In the genomic region with DNA sequence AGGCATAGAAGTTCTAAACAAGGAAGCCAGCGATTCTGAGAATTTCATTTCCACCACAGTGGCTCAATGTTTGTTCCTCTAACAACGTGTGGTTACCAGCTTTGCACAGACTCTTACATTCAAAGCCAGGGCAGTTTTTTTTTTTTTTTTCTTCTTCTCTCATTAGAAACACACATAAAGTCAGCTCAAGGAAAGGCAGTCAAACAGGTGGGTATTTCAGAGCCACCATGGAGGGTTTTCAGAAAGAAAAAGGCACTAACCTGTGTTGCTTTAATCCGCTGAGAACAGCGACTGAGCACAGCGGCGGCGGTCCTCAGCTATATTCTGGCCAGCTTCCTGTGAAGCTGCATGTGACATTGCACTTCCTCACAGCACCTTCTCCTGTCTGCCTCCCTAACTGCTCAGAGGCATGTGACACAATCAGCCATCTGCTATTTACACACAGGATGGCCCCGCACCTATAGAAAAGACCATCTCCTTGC, we compare ENCODE assay signal across 8 mouse cellular contexts. TPM values are rescaled to one million over a fixed set of nuclear protein-coding genes. Genes with fewer than 3 reads are reported as not detected.
DNase-seq lines count a peak whose midpoint lies in the region; ATAC-seq and TF ChIP-seq lines count a peak whose summit lies in the region.

No protein-coding gene starts in this region.

- H3K4me3 ChIP-seq in gastrocnemius, adult 2 months = peak overlapping the region; percentile 59; the same call in 1 of the 2 replicates
- H3K4me3 ChIP-seq in embryonic facial prominence, embryonic 11.5 days (ENCODE audit: low read depth, low read length) = no peak overlapping the region
- peak overlapping the region; percentile 63 for H3K4me3 ChIP-seq in liver, embryonic 12.5 days
- peak overlapping the region; percentile 66 for H3K4me3 ChIP-seq in spleen, adult 2 months (ENCODE audit: extremely low read depth, insufficient read depth, insufficient read length)

- no peak for TF ChIP-seq CTCF in gastrocnemius, adult 2 months (IDR thresholded peaks at IDR 0.05)
- no peak for TF ChIP-seq CTCF in spleen, adult 2 months (IDR thresholded peaks at IDR 0.05; ENCODE audit: extremely low read depth, insufficient read depth, insufficient read length, insufficient replicate concordance)

- H3K4me1 ChIP-seq in embryonic facial prominence, embryonic 11.5 days (ENCODE audit: control insufficient read depth, insufficient read depth, low read length) = peaks cover 12% of the 10 kb centered on the region
- peaks cover 45% of the 10 kb centered on the region for H3K4me1 ChIP-seq in liver, embryonic 12.5 days
- peaks cover 12% of the 10 kb centered on the region; the same call in 1 of the 2 replicates for H3K4me1 ChIP-seq in spleen, adult 2 months (ENCODE audit: control insufficient read depth, insufficient read depth, insufficient read length)

- peak; percentile 19 for DNase-seq in gastrocnemius, adult 2 months
- DNase-seq in gastrocnemius, postnatal 36 days = no peak
- DNase-seq in embryonic facial prominence, embryonic 11.5 days (ENCODE audit: low spot score) = no peak
- peak; percentile 67 to 71 for DNase-seq in spleen, adult 2 months (ENCODE audit: low read depth in 1 of 2, low spot score in 2 of 2)
- no peak for DNase-seq in ovary, postnatal 10 days (ENCODE audit: low spot score)
- DNase-seq in adrenal gland, adult 8-10 months = no peak
- DNase-seq in gastrocnemius, postnatal 4 days (ENCODE audit: low spot score in 2 of 2) = no peak

- WGBS in embryonic facial prominence, embryonic 11.5 days = 74% methylated on average over 8 of the region's 8 CpGs
- 13% methylated on average over 8 of the region's 8 CpGs for WGBS in liver, embryonic 12.5 days (ENCODE audit: insufficient replicate concordance)
- 4% methylated on average over 8 of the region's 8 CpGs for WGBS in spleen, adult 2 months

- H3K27ac ChIP-seq in gastrocnemius, adult 2 months = peak overlapping the region; percentile 77
- H3K27ac ChIP-seq in embryonic facial prominence, embryonic 11.5 days (replicated peaks; ENCODE audit: low read depth, low read length) = peak overlapping the region; percentile 38
- H3K27ac ChIP-seq in liver, embryonic 12.5 days = peak overlapping the region; percentile 83
- peak overlapping the region; percentile 96 for H3K27ac ChIP-seq in spleen, adult 2 months (ENCODE audit: insufficient read depth, low read length)

- no peak overlapping the region for H3K4me2 ChIP-seq in embryonic facial prominence, embryonic 11.5 days (ENCODE audit: low read depth, low read length)
- H3K4me2 ChIP-seq in liver, embryonic 12.5 days = peak overlapping the region; percentile 76

- intact Hi-C loops in gastrocnemius, adult 2 months (cut with DNase I) = no loop called here
- intact Hi-C loops in gastrocnemius, postnatal 36 days (cut with DNase I) = no loop called here

- peak; percentile 94 for TF ChIP-seq POLR2A in spleen, adult 2 months (IDR thresholded peaks at IDR 0.05; ENCODE audit: low read depth, low read length)

- no peaks in the 10 kb centered on the region for H3K36me3 ChIP-seq in embryonic facial prominence, embryonic 11.5 days (replicated peaks; ENCODE audit: control insufficient read depth, insufficient read depth, low read depth, low read length)
- H3K36me3 ChIP-seq in liver, embryonic 12.5 days = peaks cover 1% of the 10 kb centered on the region; the same call in 1 of the 2 replicates
- peaks cover 3% of the 10 kb centered on the region; the same call in 1 of the 2 replicates for H3K36me3 ChIP-seq in spleen, adult 2 months (ENCODE audit: control insufficient read depth, insufficient read depth, low read length)

- H3K9me3 ChIP-seq in embryonic facial prominence, embryonic 11.5 days (replicated peaks; ENCODE audit: control insufficient read depth, low read length) = no peaks in the 10 kb centered on the region
- no peaks in the 10 kb centered on the region for H3K9me3 ChIP-seq in liver, embryonic 12.5 days (replicated peaks)

- ATAC-seq in embryonic facial prominence, embryonic 11.5 days (replicated peaks; ENCODE audit: insufficient number of reproducible peaks, low FRiP score, low TSS enrichment, low read depth) = no peak
- ATAC-seq in liver, embryonic 12.5 days = peak; percentile 39

- no peaks in the 10 kb centered on the region for H3K27me3 ChIP-seq in embryonic facial prominence, embryonic 11.5 days (ENCODE audit: control insufficient read depth, insufficient read depth, low read length)
- H3K27me3 ChIP-seq in liver, embryonic 12.5 days (replicated peaks) = no peaks in the 10 kb centered on the region
- no peaks in the 10 kb centered on the region for H3K27me3 ChIP-seq in spleen, adult 2 months (ENCODE audit: control insufficient read depth, insufficient read depth, low read length)

- H3K9ac ChIP-seq in embryonic facial prominence, embryonic 11.5 days (replicated peaks; ENCODE audit: low read length) = no peak overlapping the region
- H3K9ac ChIP-seq in liver, embryonic 12.5 days = peak overlapping the region; percentile 73

RNA-seq across cellular contexts. Expression of a gene that starts 43.4 kb away (rescaled TPM):
- 10 to 100 TPM in 1 of 2 experiments, 1 to 10 TPM in 1; 7.0 to 11.7 TPM for total RNA-seq in gastrocnemius, adult 2 months (2021)
- total RNA-seq in gastrocnemius, postnatal 36 days (2021) = 1 to 10 TPM; 9.7 to 9.8 TPM
- polyA plus RNA-seq in embryonic facial prominence, embryonic 11.5 days (2014; fragmentation: Nextera tagmentation; extraction: Ambion mirVana) = 15.9 and 17.5 TPM in 2 replicates
- 5.7 and 6.1 TPM in 2 replicates for polyA plus RNA-seq in liver, embryonic 12.5 days (2016; fragmentation: Nextera tagmentation; extraction: Ambion mirVana)
- polyA plus RNA-seq in spleen, adult 2 months (2012; rRNA removed) = 58.7 and 72.8 TPM in 2 replicates
- total RNA-seq in adrenal gland, adult 8-10 months (2022) = 10 to 100 TPM; 14.3 to 30.5 (median 19.8) TPM
- 10 to 100 TPM; 33.2 to 41.1 TPM for total RNA-seq in gastrocnemius, postnatal 4 days (2021)

Comparison
In these comparisons a context has a peak if more than half of its experiments do, and no peak if none do; other contexts are left out.
1. DNase-seq: peak in gastrocnemius, adult 2 months (single experiment) and spleen, adult 2 months (2 of 2); none in gastrocnemius, postnatal 36 days (0 of 2), embryonic facial prominence, embryonic 11.5 days (single experiment), ovary, postnatal 10 days (single experiment), adrenal gland, adult 8-10 months (single experiment) and gastrocnemius, postnatal 4 days (0 of 2).
2. H3K27ac ChIP-seq: peak in every context shown above with its lines; median percentile 96 in spleen, adult 2 months; 83 in liver, embryonic 12.5 days; 77 in gastrocnemius, adult 2 months; 38 in embryonic facial prominence, embryonic 11.5 days.